Mouse (Mus musculus) limb, embryonic 11.5 days (tissue): ENCODE data around the gene Tmem44. TPM values are rescaled to one million over a fixed set of nuclear protein-coding genes. Genes with fewer than 3 reads are reported as not detected.
A peak's percentile ranks its signal among the peaks of the same experiment; 100 is the strongest.

Experiments used
- ATAC-seq: fragments of 200-750 bp; cut with Nextera tagmentation; 2 replicates; pipeline ENCODE4 v1.8.0; 2017; ENCODE audit warnings: low read depth; ENCODE audit not compliant: insufficient number of reproducible peaks, low FRiP score, low TSS enrichment
- DNase-seq: peaks from one replicate; pipeline ENCODE4 v3.0.0-alpha.2; 2015; ENCODE audit warnings: low spot score
- H3K27ac ChIP-seq: fragments of 300-500 bp; sonication (generic); replicated peaks from 2 replicates; pipeline ENCODE4 v1.5.1; 2014; ENCODE audit warnings: low read depth, mild to moderate bottlenecking, low read length
- H3K27me3 ChIP-seq: fragments of 300-500 bp; sonication (generic); 2 replicates; pipeline ENCODE4 v1.6.1; 2014; ENCODE audit warnings: mild to moderate bottlenecking, low read length, mixed read lengths; ENCODE audit not compliant: control insufficient read depth, insufficient read depth
- H3K36me3 ChIP-seq: fragments of 300-500 bp; sonication (generic); 2 replicates; pipeline ENCODE4 v1.6.1; 2014; ENCODE audit warnings: mild to moderate bottlenecking, low read length, moderate library complexity, mixed read lengths; ENCODE audit not compliant: control insufficient read depth, insufficient read depth
- H3K4me1 ChIP-seq: fragments of 300-500 bp; sonication (generic); 2 replicates; pipeline ENCODE4 v1.6.1; 2014; ENCODE audit warnings: low read length, mixed read lengths; ENCODE audit not compliant: control insufficient read depth, insufficient read depth
- H3K4me2 ChIP-seq: fragments of 300-500 bp; sonication (generic); 2 replicates; pipeline ENCODE4 v1.6.1; 2014; ENCODE audit warnings: low read depth, mild to moderate bottlenecking, moderate library complexity; ENCODE audit not compliant: severe bottlenecking
- H3K4me3 ChIP-seq: fragments of 300-500 bp; sonication (generic); 2 replicates; pipeline ENCODE4 v1.5.1; 2014; ENCODE audit warnings: low read depth, low read length
- H3K9ac ChIP-seq: fragments of 300-500 bp; sonication (generic); 2 replicates; pipeline ENCODE4 v1.6.1; 2014; ENCODE audit warnings: mild to moderate bottlenecking, low read length
- H3K9me3 ChIP-seq: fragments of 300-500 bp; sonication (generic); 2 replicates; pipeline ENCODE4 v1.6.1; 2016; ENCODE audit warnings: low read length; ENCODE audit not compliant: control insufficient read depth
- WGBS: fragments of 180-500 bp; shearing (Covaris S2); extraction: QIAGEN DNeasy Blood & Tissue Kit; methylation state at CpG from one replicate; pipeline ENCODE4 v1.1.7; 2014; 5-methylcytosine and 5-hydroxymethylcytosine counted together
- polyA plus RNA-seq: library from polyadenylated mRNA; unstranded; fragments of >200 nt; fragmentation: Nextera tagmentation; extraction: Ambion mirVana; gene quantifications from 2 replicates; pipeline ENCODE4 v1.2.1, GENCODE M21; 2014

Gene Tmem44
- polyA plus RNA-seq, 1 experiment from 2014 or later = 20.9 TPM

DNA sequence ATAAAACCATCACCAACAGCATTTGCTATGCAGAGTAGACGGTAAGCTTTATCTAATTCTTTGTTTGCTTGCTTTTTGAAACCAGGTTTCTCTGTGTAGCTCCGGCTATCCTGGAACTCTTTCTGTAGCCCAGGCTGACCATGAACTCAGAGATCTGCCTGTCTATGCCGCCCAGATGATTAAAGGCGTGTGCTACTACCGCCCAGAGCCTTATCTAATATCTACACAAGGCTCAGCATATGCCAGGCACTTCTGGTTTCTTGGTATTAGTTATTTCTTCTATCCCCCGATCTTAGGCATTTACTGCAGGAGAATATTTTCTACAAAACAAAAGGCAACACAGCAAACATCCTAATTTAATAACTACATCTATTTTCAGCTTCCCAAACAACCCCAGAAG is 15.0 kb upstream of the Tmem44 start:
- ATAC-seq (no peak), DNase-seq (no peak)
- Histone ChIP-seq H3K36me3 (peaks cover 52% of the 10 kb centered on the region), H3K27me3 (no peaks in the 10 kb centered on the region), H3K4me3 (no peak overlapping the region), H3K4me2 (no peak overlapping the region), H3K27ac (no peak overlapping the region), H3K9me3 (no peaks in the 10 kb centered on the region), H3K9ac (no peak overlapping the region), H3K4me1 (no peaks in the 10 kb centered on the region)
- 93% methylated on average over 6 of the region's 6 CpGs for WGBS

DNA sequence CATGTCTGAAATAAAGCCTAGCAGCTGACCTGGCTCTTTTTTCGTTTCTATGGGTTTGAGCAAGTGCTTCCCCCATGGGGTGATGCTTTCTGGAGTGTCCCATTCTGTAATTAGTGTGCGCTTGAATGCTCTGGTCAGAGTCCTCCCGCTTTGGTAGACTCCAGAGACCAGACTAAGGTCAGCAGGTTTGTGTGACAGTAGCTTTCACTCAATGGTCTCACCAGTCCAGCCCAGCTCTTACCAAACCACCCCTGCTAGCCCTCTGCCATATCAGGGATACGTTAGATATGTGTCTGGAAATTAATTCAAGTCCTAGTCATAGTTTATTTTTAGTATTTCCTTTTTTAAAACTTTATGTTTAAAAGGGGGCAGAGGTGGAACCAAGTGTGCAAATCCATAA is 10.0 kb upstream of the Tmem44 start:
- no peaks in the 10 kb centered on the region for H3K9me3 ChIP-seq
- WGBS = 95% methylated on average over 4 of the region's 4 CpGs
- no peak overlapping the region for H3K4me3 ChIP-seq
- no peaks in the 10 kb centered on the region for H3K4me1 ChIP-seq
- DNase-seq (no peak), ATAC-seq (no peak)
- peaks cover 36% of the 10 kb centered on the region for H3K36me3 ChIP-seq
- no peak overlapping the region for H3K27ac ChIP-seq
- no peak overlapping the region for H3K4me2 ChIP-seq
- no peaks in the 10 kb centered on the region for H3K27me3 ChIP-seq
- no peak overlapping the region for H3K9ac ChIP-seq

DNA sequence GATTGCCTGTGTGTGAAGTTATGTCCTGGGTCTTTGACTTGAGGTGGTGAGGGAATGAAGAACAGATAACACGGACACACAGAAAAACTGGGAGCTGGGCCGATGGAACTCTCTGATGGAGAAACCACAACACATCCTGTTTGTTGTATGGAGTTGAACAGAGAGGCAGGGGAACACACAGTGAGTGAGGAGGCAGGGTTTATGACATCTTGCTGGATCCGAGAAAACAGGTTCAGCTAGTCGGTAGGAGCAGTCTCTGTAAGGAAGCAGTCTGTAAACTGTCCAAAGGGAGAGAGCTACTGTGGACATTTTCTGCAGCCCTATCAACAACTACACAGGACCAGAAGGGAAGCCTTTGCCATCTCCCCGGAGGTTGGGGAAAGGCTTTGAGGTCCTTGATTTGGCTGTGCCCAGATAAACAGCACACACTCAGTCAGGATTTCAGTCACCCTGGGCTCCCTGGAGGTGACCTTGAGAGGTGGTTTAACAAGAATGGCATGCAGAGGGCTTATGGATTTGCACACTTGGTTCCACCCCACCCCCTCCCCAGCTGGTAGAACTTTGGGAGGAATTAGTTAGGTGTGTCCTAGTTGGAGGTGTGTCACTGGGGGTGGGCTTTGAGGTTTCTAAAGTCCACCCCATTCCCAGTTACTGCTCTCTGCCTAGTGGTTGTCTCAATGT is 8.8 kb upstream of the Tmem44 start:
- Histone ChIP-seq H3K27ac (no peak overlapping the region), H3K4me2 (no peak overlapping the region), H3K4me1 (no peaks in the 10 kb centered on the region), H3K36me3 (peaks cover 31% of the 10 kb centered on the region), H3K9me3 (no peaks in the 10 kb centered on the region), H3K27me3 (no peaks in the 10 kb centered on the region), H3K9ac (no peak overlapping the region), H3K4me3 (no peak overlapping the region)
- no peak for ATAC-seq
- WGBS = 93% methylated on average over 5 of the region's 5 CpGs
- DNase-seq = no peak

GRCm38 (mm10) chr16:30554109-30554508 is 3.5 kb upstream of the Tmem44 start:
- ATAC-seq = no peak
- H3K4me3 ChIP-seq = no peak overlapping the region
- WGBS = 97% methylated on average over 8 of the region's 8 CpGs

DNA sequence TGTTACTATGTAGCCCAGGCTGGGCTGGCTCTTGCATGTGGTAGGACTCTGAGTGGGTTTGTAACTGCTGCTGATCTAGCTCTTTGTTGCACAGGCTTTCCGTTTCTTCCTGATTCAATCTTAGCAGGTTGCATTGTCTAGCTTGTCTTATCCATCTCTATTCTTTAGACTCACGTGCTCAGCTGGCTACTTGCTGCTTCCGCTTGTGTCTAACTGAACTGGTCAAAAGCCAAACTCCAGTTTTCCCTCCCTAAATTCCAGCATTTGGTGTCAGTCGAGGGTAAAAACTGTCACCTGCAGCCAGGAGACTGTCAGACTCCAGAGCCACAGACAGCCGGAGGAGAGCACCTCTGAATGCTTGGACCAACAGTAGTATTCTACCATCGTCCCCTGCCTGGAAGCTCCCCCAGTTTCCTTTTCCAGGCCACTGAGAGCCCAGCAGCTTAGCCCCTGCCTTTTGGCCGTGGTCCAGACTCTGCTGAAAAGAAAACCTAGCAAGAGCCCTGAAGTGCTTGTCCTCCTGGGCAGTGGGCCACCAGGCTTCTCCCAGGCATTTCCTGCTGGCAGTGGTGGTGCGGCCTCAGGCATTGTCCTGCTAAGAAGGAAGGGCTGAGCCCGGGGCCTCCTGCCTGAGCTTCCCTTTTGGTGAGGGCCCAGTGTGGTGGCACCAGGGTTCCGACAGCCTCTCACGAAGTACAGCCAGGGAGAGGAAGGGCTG is 2.1 kb upstream of the Tmem44 start:
- H3K27me3 ChIP-seq = no peaks in the 10 kb centered on the region
- DNase-seq (no peak), ATAC-seq (no peak)
- H3K9ac ChIP-seq = no peak overlapping the region
- no peak overlapping the region for H3K4me2 ChIP-seq
- 54% methylated on average over 11 of the region's 11 CpGs for WGBS
- no peaks in the 10 kb centered on the region for H3K4me1 ChIP-seq
- H3K9me3 ChIP-seq = no peaks in the 10 kb centered on the region
- H3K27ac ChIP-seq = no peak overlapping the region
- no peak overlapping the region for H3K4me3 ChIP-seq
- H3K36me3 ChIP-seq = no peaks in the 10 kb centered on the region

More at GRCm38 (mm10) chr16:30554109-30554508, 3.5 kb upstream of the Tmem44 start:
- no peaks in the 10 kb centered on the region for H3K36me3 ChIP-seq
- H3K4me1 ChIP-seq = no peaks in the 10 kb centered on the region
- H3K27ac ChIP-seq = no peak overlapping the region
- no peaks in the 10 kb centered on the region for H3K9me3 ChIP-seq
- H3K27me3 ChIP-seq = no peaks in the 10 kb centered on the region
- H3K9ac ChIP-seq = no peak overlapping the region
- no peak overlapping the region for H3K4me2 ChIP-seq
- no peak for DNase-seq

DNA sequence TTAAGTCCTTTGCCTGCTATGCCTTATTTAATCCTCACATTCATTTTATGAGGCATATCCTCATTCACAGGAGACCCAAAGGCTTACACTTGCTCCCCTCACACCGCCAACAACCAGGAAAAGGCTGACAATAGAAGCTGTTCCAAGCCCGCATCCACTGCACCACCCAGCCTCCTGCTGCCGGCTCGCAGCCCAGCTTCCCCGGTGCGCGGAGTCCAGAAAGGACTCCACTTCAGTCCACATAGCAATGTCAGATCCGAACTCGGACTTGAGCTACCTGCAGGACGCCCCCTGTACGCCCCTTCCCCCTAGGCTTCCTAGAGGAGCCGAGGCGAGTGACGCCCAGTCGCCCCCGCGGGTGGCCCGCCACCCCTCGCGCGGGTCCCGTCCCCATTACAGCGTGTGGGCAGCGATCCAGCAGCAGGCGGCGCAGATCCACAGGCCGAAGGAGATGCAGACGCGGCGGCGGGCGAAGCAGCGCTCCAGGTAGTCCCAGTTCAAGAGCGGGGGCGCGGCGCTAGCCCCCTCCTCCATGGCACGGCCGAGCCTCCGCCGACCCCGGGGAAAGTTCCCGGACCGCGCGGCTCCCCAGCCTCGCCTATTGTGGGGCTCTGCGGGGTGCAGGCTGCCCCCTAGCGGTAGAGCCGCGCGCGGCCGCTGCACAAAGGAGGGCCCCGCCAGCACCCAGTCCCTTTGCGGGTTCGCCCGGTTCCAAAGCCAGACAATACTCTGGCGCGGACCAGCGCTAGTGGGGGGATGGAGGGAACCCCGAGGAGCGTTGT is 485 bp downstream of the Tmem44 start:
- peak overlapping the region; percentile 70 for H3K4me2 ChIP-seq
- H3K27ac ChIP-seq = no peak overlapping the region
- no peaks in the 10 kb centered on the region for H3K9me3 ChIP-seq
- H3K27me3 ChIP-seq = no peaks in the 10 kb centered on the region
- peak overlapping the region; percentile 96 for H3K9ac ChIP-seq
- peaks cover 6% of the 10 kb centered on the region for H3K36me3 ChIP-seq
- under 1% methylated on average over 63 of the region's 63 CpGs for WGBS
- ATAC-seq (peak; percentile 85), DNase-seq (peak; percentile 91)
- H3K4me3 ChIP-seq = peak overlapping the region; percentile 63
- H3K4me1 ChIP-seq = no peaks in the 10 kb centered on the region

- Histone ChIP-seq H3K27ac (no peak overlapping the region), H3K9ac (peak overlapping the region; percentile 96), H3K4me1 (no peaks in the 10 kb centered on the region), H3K4me3 (peak overlapping the region; percentile 63), H3K4me2 (peak overlapping the region; percentile 70), H3K9me3 (no peaks in the 10 kb centered on the region), H3K36me3 (peaks cover 6% of the 10 kb centered on the region), H3K27me3 (no peaks in the 10 kb centered on the region)
- WGBS = 86% methylated on average over 7 of the region's 7 CpGs
- DNase-seq = no peak
- ATAC-seq = no peak
Observed at GRCm38 (mm10) chr16:30549516-30549915, 1.1 kb downstream of the Tmem44 start.

DNA sequence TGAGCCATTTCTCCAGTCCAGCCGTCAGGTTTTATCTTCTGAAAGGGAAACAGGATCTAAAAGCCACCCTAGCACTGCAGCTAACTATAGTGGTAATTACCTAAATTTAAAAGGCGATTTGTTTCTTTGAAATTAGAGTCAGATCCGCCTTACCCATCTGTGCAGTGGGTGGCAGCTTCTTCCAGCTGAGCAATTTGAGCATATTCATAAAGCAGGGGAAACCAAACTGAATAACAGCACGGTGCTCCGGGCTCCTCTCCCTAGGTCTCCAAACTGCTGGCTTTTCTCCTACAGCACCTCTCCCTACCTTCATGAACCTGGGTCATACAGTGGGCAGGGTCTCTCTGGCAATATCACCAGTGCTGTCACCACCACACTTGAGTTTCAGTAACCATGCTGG is 2.4 kb downstream of the Tmem44 start:
- H3K4me2 ChIP-seq = no peak overlapping the region
- ATAC-seq = no peak

More for the DNA sequence above, 2.4 kb downstream of the Tmem44 start:
- no peak overlapping the region for H3K27ac ChIP-seq
- no peak for DNase-seq
- 79% methylated on average over 5 of the region's 5 CpGs for WGBS
- no peaks in the 10 kb centered on the region for H3K9me3 ChIP-seq
- H3K4me3 ChIP-seq = no peak overlapping the region
- H3K27me3 ChIP-seq = no peaks in the 10 kb centered on the region
- peaks cover 6% of the 10 kb centered on the region for H3K36me3 ChIP-seq
- no peaks in the 10 kb centered on the region for H3K4me1 ChIP-seq
- no peak overlapping the region for H3K9ac ChIP-seq
